Mouse (Mus musculus) hindbrain, embryonic 14.5 days (tissue): ENCODE measurements at regions not wholly inside any gene's neighbourhood (a gene's known extent, or its start where the extent isn't known, plus 50 kb on each side); places are given as distances from the start of the nearest gene placed in this dataset.
A peak's percentile ranks its signal among the peaks of the same experiment; 100 is the strongest.

ENCODE experiments used
- ATAC-seq: fragments of 200-750 bp; cut with Nextera tagmentation; 2 replicates; pipeline ENCODE4 v1.8.0; 2017; ENCODE audit warnings: moderate number of reproducible peaks, mild to moderate bottlenecking, moderate TSS enrichment, moderate library complexity; ENCODE audit not compliant: low FRiP score
- DNase-seq: peaks from one replicate; pipeline ENCODE4 v3.0.0-alpha.2; 2015; ENCODE audit warnings: low spot score
- H3K27ac ChIP-seq: fragments of 300-500 bp; sonication (generic); 2 replicates; pipeline ENCODE4 v1.5.1; 2014; ENCODE audit warnings: mild to moderate bottlenecking, moderate library complexity
- H3K27me3 ChIP-seq: fragments of 300-500 bp; sonication (generic); 2 replicates; pipeline ENCODE4 v1.6.1; 2014; ENCODE audit warnings: mild to moderate bottlenecking, low read length, mixed read lengths; ENCODE audit not compliant: control insufficient read depth, insufficient read depth
- H3K36me3 ChIP-seq: fragments of 300-500 bp; sonication (generic); replicated peaks from 2 replicates; pipeline ENCODE4 v1.6.1; 2014; ENCODE audit not compliant: control insufficient read depth, insufficient read depth
- H3K4me1 ChIP-seq: fragments of 300-500 bp; sonication (generic); replicated peaks from 2 replicates; pipeline ENCODE4 v1.6.1; 2014; ENCODE audit warnings: antibody characterized with exemption, low read length, mixed read lengths; ENCODE audit not compliant: control insufficient read depth, insufficient read depth
- H3K4me2 ChIP-seq: fragments of 300-500 bp; sonication (generic); replicated peaks from 2 replicates; pipeline ENCODE4 v1.6.1; 2014; ENCODE audit warnings: mild to moderate bottlenecking, moderate library complexity
- H3K4me3 ChIP-seq: fragments of 300-500 bp; sonication (generic); replicated peaks from 2 replicates; pipeline ENCODE4 v1.5.1; 2014; ENCODE audit warnings: mild to moderate bottlenecking, low read length
- H3K9ac ChIP-seq: fragments of 300-500 bp; sonication (generic); 2 replicates; pipeline ENCODE4 v1.6.1; 2014
- H3K9me3 ChIP-seq: fragments of 300-500 bp; sonication (generic); 2 replicates; pipeline ENCODE4 v1.6.1; 2016; ENCODE audit warnings: low read length; ENCODE audit not compliant: control insufficient read depth
- WGBS: fragments of 180-500 bp; shearing (Covaris S2); extraction: QIAGEN DNeasy Blood & Tissue Kit; methylation state at CpG from one replicate; pipeline ENCODE4 v1.1.7; 2014; 5-methylcytosine and 5-hydroxymethylcytosine counted together

- H3K27ac ChIP-seq: peak overlapping the region; percentile 70
- 45% methylated on average over 8 of the region's 8 CpGs for WGBS
- H3K9ac ChIP-seq: no peak overlapping the region
- no peak for ATAC-seq
- no peaks in the 10 kb centered on the region for H3K27me3 ChIP-seq
- no peaks in the 10 kb centered on the region for H3K36me3 ChIP-seq
- no peaks in the 10 kb centered on the region for H3K9me3 ChIP-seq
- no peak overlapping the region for H3K4me2 ChIP-seq
- no peak overlapping the region for H3K4me3 ChIP-seq
- no peak for DNase-seq
- H3K4me1 ChIP-seq: peaks cover 27% of the 10 kb centered on the region
Observed at GRCm38 (mm10) chr17:9760026-9760705, 90.6 kb upstream of the Pabpc6 start.

- Histone ChIP-seq H3K9me3 (no peaks in the 10 kb centered on the region), H3K4me1 (peaks cover 25% of the 10 kb centered on the region), H3K27me3 (no peaks in the 10 kb centered on the region), H3K9ac (no peak overlapping the region), H3K4me3 (no peak overlapping the region), H3K27ac (peak overlapping the region; percentile 70), H3K36me3 (no peaks in the 10 kb centered on the region), H3K4me2 (no peak overlapping the region)
- ATAC-seq (peak; percentile 55; the same call in 1 of the 2 replicates), DNase-seq (peak; percentile 63)
- 12% methylated on average over 7 of the region's 7 CpGs for WGBS
Observed at GRCm38 (mm10) chr17:9759421-9759852, 89.9 kb upstream of the Pabpc6 start.

DNA sequence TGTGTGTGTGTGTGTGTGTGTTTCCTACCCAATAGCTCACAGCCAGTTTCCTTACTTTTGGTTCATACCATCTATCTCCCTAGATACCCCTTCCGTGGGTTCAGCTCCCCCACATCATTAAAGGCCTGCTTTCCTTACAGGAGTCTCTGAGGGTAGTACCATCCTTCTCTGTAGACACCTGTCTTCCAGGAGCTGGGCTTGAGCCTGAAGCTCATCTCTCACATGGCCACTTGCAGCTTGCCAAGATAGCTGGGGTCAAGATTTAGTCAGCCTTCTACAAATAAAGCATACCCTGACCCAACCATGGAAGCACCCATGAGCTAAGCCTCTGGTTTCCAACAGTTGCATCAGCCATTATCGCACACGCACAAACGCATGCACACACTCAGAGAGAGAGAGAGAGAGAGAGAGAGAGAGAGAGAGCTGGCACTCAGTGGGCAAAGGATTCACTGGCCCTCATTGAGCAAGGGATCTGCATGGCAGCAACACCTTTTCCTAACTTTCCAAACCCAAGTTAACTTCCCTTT is 88.3 kb upstream of the Pabpc6 start:
- no peak for DNase-seq
- Histone ChIP-seq H3K27ac (no peak overlapping the region; the same call in 1 of the 2 replicates), H3K4me2 (no peak overlapping the region), H3K4me3 (no peak overlapping the region), H3K9me3 (no peaks in the 10 kb centered on the region), H3K27me3 (no peaks in the 10 kb centered on the region), H3K36me3 (no peaks in the 10 kb centered on the region), H3K4me1 (peaks cover 14% of the 10 kb centered on the region), H3K9ac (no peak overlapping the region)
- no peak for ATAC-seq
- 97% methylated on average over 4 of the region's 4 CpGs for WGBS

- ATAC-seq: no peak
- Histone ChIP-seq H3K4me3 (no peak overlapping the region), H3K27me3 (no peaks in the 10 kb centered on the region; the same call in 1 of the 2 replicates), H3K27ac (no peak overlapping the region), H3K4me1 (peaks cover 14% of the 10 kb centered on the region; the same call in 1 of the 2 replicates), H3K36me3 (no peaks in the 10 kb centered on the region), H3K9ac (no peak overlapping the region), H3K9me3 (no peaks in the 10 kb centered on the region), H3K4me2 (no peak overlapping the region)
- DNase-seq: no peak
- WGBS: 83% methylated on average over 12 of the region's 12 CpGs
Observed at GRCm38 (mm10) chr17:9756675-9757074, 87.2 kb upstream of the Pabpc6 start.

DNA sequence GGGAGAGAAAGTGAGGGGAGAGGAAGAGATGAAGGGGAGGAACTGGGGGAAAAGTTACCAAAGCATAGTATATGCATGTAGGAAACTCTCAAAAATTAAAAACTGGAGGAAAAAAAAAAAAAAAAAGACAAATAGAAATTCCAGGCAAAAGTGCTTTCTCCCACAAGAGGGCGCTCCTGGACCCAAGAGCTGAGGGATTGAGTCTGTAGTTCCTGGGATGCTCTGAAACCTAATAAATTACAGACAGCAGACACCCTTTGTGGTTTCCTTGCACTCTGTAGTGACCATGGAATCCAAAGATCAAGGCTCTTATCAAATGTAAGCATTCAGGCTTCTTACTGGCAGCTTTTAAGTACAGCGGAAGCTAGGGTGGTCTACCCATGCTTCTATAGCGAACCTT is 86.7 kb upstream of the Pabpc6 start:
- H3K27ac ChIP-seq: no peak overlapping the region
- WGBS: 67% methylated on average over 3 of the region's 3 CpGs

DNA sequence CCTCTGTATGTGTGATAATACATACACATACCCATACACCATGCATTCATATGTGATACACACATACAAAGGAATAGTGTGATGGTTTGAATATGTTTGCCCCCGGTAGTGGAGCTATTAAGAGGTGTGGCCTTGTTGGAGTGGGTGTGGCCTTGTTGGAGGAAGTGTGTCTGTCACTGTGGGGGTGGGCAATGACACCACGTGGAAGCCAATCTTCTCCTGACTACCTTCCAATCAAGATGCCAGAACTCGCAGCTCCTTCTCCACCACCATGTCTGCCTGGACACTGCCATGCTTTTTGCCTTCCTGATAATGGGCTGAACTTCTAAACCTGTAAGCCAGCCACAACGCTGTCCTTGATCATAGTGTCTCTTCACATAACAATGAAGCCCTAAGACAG is 86.1 kb upstream of the Pabpc6 start:
- Histone ChIP-seq H3K4me2 (no peak overlapping the region), H3K27ac (no peak overlapping the region), H3K4me1 (peaks cover 12% of the 10 kb centered on the region; the same call in 1 of the 2 replicates), H3K9ac (no peak overlapping the region), H3K27me3 (no peaks in the 10 kb centered on the region; the same call in 1 of the 2 replicates), H3K9me3 (no peaks in the 10 kb centered on the region), H3K4me3 (no peak overlapping the region), H3K36me3 (no peaks in the 10 kb centered on the region)
- WGBS: 83% methylated on average over 4 of the region's 4 CpGs
- ATAC-seq (no peak), DNase-seq (no peak)

More for the DNA sequence above, 86.7 kb upstream of the Pabpc6 start:
- Histone ChIP-seq H3K9me3 (no peaks in the 10 kb centered on the region), H3K4me1 (peaks cover 14% of the 10 kb centered on the region; the same call in 1 of the 2 replicates), H3K4me2 (no peak overlapping the region), H3K9ac (no peak overlapping the region), H3K4me3 (no peak overlapping the region), H3K36me3 (no peaks in the 10 kb centered on the region), H3K27me3 (no peaks in the 10 kb centered on the region; the same call in 1 of the 2 replicates)
- DNase-seq (peak; percentile 81), ATAC-seq (no peak)

DNA sequence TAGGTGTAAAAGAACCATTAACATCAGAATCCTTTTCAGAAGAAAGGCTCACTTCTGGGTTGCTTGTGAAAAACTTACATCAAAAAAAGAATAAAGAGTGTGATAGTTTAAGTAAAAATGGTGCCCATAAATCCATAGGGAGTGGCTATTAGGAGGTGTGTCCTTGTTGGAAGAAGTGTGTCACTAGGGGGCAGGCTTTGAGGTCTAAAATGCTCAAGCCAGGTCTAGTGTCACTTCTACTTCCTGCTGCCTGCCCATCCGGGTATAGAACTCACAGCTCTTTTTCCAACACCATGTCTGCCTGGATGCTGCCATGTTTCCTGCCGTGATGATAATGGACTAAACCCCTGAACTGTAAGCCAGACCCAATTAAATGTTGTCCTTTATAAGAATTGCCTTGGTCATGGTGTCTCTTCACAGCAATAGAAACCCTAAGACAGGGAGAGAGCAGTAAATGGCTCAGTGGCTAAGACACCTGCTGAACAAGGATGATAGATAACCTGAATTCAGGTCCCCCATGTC is 85.4 kb upstream of the Pabpc6 start:
- no peak for ATAC-seq
- no peak overlapping the region for H3K9ac ChIP-seq
- H3K36me3 ChIP-seq: no peaks in the 10 kb centered on the region
- H3K9me3 ChIP-seq: no peaks in the 10 kb centered on the region
- H3K27me3 ChIP-seq: no peaks in the 10 kb centered on the region; the same call in 1 of the 2 replicates
- H3K27ac ChIP-seq: no peak overlapping the region
- 91% methylated on average over 2 of the region's 2 CpGs for WGBS
- no peak overlapping the region for H3K4me2 ChIP-seq
- no peak for DNase-seq
- H3K4me1 ChIP-seq: peaks cover 6% of the 10 kb centered on the region; the same call in 1 of the 2 replicates
- H3K4me3 ChIP-seq: no peak overlapping the region

- Histone ChIP-seq H3K36me3 (no peaks in the 10 kb centered on the region), H3K4me1 (no peaks in the 10 kb centered on the region), H3K9ac (no peak overlapping the region), H3K9me3 (no peaks in the 10 kb centered on the region), H3K27me3 (no peaks in the 10 kb centered on the region; the same call in 1 of the 2 replicates), H3K4me3 (no peak overlapping the region), H3K27ac (peak overlapping the region; percentile 66; the same call in 1 of the 2 replicates), H3K4me2 (no peak overlapping the region)
- ATAC-seq (no peak), DNase-seq (no peak)
- 93% methylated on average over 4 of the region's 4 CpGs for WGBS
Observed at GRCm38 (mm10) chr17:9752848-9753247, 83.3 kb upstream of the Pabpc6 start.

DNA sequence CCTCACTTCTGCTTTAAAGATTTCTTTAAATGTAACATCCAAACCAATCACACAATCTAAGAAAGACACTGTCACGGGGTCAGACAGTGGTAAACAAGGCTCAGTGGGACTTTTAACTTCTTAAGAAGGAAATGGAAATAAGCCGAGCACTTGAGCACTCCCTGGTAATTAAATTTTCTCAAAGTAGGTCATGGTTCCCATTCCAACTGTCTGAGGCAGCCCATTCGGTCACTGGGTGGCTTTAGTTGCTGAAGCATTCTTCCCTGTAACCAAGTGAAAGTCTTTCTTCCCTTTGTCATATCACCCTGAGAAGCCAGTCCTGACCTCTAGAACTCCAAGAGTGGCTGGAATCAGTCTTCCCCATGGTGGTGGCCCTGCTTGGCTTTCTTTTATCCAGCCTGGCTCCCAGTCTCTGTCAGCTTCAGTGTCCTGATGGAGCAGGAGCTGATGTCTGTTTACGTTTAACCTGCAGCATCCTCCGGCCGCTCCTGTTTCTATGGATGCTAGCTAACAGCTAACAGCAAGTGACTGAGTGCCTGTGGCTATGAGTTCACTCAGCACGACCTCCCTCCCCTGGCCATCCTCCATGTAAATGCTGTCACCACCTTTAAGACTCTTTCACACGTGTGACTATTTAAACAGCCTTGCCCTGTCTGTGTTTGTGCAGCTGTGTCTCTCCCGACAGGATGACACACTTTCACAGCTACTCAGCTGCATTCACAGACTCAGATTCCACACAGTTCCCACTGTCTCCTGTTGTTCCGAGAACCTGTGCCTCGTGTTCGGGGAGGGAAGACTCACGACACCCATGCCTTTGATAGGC is 82.0 kb upstream of the Pabpc6 start:
- no peak for DNase-seq
- WGBS: 44% methylated on average over 13 of the region's 13 CpGs
- Histone ChIP-seq H3K9ac (no peak overlapping the region), H3K36me3 (no peaks in the 10 kb centered on the region), H3K4me1 (no peaks in the 10 kb centered on the region), H3K4me3 (no peak overlapping the region), H3K27ac (peak overlapping the region; percentile 66), H3K27me3 (no peaks in the 10 kb centered on the region; the same call in 1 of the 2 replicates), H3K9me3 (no peaks in the 10 kb centered on the region), H3K4me2 (no peak overlapping the region)
- peak; percentile 40; the same call in 1 of the 2 replicates for ATAC-seq
